Mouse (Mus musculus) midbrain, embryonic 16.5 days (tissue): ENCODE measurements around the gene Knstrn. TPM values are rescaled to one million over a fixed set of nuclear protein-coding genes. Genes with fewer than 3 reads are reported as not detected.

Experiments
- ATAC-seq: fragments of 200-750 bp; cut with Nextera tagmentation; 2 replicates; pipeline ENCODE4 v1.8.0; 2017; ENCODE audit warnings: moderate TSS enrichment
- H3K27ac ChIP-seq: fragments of 300-500 bp; sonication (generic); 2 replicates; pipeline ENCODE4 v1.5.1; 2014; ENCODE audit warnings: mild to moderate bottlenecking, low read length, mixed read lengths
- H3K27me3 ChIP-seq: fragments of 300-500 bp; sonication (generic); 2 replicates; pipeline ENCODE4 v1.6.1; 2014; ENCODE audit warnings: low read depth, low read length, mixed read lengths; ENCODE audit not compliant: control insufficient read depth, insufficient read depth
- H3K36me3 ChIP-seq: fragments of 300-500 bp; sonication (generic); 2 replicates; pipeline ENCODE4 v1.6.1; 2014; ENCODE audit warnings: mild to moderate bottlenecking, low read length, moderate library complexity, mixed read lengths; ENCODE audit not compliant: control insufficient read depth, insufficient read depth
- H3K4me1 ChIP-seq: fragments of 300-500 bp; sonication (generic); 2 replicates; pipeline ENCODE4 v1.6.1; 2014; ENCODE audit warnings: mild to moderate bottlenecking, low read length, mixed read lengths; ENCODE audit not compliant: control insufficient read depth, insufficient read depth
- H3K4me2 ChIP-seq: fragments of 300-500 bp; sonication (generic); 2 replicates; pipeline ENCODE4 v1.6.1; 2014; ENCODE audit warnings: mild to moderate bottlenecking, low read length, mixed read lengths
- H3K4me3 ChIP-seq: fragments of 300-500 bp; sonication (generic); 2 replicates; pipeline ENCODE4 v1.5.1; 2014; ENCODE audit warnings: low read depth, mild to moderate bottlenecking, low read length, moderate library complexity, mixed read lengths
- H3K9ac ChIP-seq: fragments of 300-500 bp; sonication (generic); 2 replicates; pipeline ENCODE4 v1.6.1; 2014; ENCODE audit warnings: low read depth, low read length, mixed read lengths
- H3K9me3 ChIP-seq: fragments of 300-500 bp; sonication (generic); replicated peaks from 2 replicates; pipeline ENCODE4 v1.6.1; 2014; ENCODE audit warnings: mild to moderate bottlenecking, low read length, mixed read lengths; ENCODE audit not compliant: control insufficient read depth, poor library complexity, severe bottlenecking
- WGBS: fragments of 180-500 bp; shearing (Covaris S2); extraction: QIAGEN DNeasy Blood & Tissue Kit; methylation state at CpG from one replicate; pipeline ENCODE4 v1.1.7; 2014; 5-methylcytosine and 5-hydroxymethylcytosine counted together
- polyA plus RNA-seq: library from polyadenylated mRNA; unstranded; fragments of >200 nt; fragmentation: Nextera tagmentation; extraction: Ambion mirVana; gene quantifications from 2 replicates; pipeline ENCODE4 v1.2.1, GENCODE M21; 2015

Knstrn gene
- polyA plus RNA-seq, 1 experiment from 2014 or later = 13.8 TPM

- H3K9me3 ChIP-seq = no peaks in the 10 kb centered on the region
- H3K27me3 ChIP-seq = no peaks in the 10 kb centered on the region
- H3K9ac ChIP-seq = no peak overlapping the region
- no peak overlapping the region for H3K4me2 ChIP-seq
- no peak; the same call in 1 of the 2 replicates for ATAC-seq
- 86% methylated on average over 11 of the region's 11 CpGs for WGBS
- H3K27ac ChIP-seq = no peak overlapping the region
- H3K4me1 ChIP-seq = no peaks in the 10 kb centered on the region
- no peak overlapping the region for H3K4me3 ChIP-seq
- H3K36me3 ChIP-seq = peaks cover 63% of the 10 kb centered on the region
These were observed 24.3 kb upstream of the Knstrn start for GRCm38 (mm10) chr2:118789501-118789900.

- peak; percentile 27; the same call in 1 of the 2 replicates for ATAC-seq
- H3K27me3 ChIP-seq = no peaks in the 10 kb centered on the region
- no peak overlapping the region for H3K27ac ChIP-seq
- 0 out of 2 replicates have a peak overlapping the region, but pooled peaks have one; percentile 21 for H3K9ac ChIP-seq
- peaks cover 63% of the 10 kb centered on the region for H3K36me3 ChIP-seq
- H3K4me2 ChIP-seq = no peak overlapping the region
- 51% methylated on average over 12 of the region's 12 CpGs for WGBS
- no peaks in the 10 kb centered on the region for H3K9me3 ChIP-seq
- no peaks in the 10 kb centered on the region for H3K4me1 ChIP-seq
- H3K4me3 ChIP-seq = no peak overlapping the region
These were observed 23.6 kb upstream of the Knstrn start for GRCm38 (mm10) chr2:118790221-118790550.

DNA sequence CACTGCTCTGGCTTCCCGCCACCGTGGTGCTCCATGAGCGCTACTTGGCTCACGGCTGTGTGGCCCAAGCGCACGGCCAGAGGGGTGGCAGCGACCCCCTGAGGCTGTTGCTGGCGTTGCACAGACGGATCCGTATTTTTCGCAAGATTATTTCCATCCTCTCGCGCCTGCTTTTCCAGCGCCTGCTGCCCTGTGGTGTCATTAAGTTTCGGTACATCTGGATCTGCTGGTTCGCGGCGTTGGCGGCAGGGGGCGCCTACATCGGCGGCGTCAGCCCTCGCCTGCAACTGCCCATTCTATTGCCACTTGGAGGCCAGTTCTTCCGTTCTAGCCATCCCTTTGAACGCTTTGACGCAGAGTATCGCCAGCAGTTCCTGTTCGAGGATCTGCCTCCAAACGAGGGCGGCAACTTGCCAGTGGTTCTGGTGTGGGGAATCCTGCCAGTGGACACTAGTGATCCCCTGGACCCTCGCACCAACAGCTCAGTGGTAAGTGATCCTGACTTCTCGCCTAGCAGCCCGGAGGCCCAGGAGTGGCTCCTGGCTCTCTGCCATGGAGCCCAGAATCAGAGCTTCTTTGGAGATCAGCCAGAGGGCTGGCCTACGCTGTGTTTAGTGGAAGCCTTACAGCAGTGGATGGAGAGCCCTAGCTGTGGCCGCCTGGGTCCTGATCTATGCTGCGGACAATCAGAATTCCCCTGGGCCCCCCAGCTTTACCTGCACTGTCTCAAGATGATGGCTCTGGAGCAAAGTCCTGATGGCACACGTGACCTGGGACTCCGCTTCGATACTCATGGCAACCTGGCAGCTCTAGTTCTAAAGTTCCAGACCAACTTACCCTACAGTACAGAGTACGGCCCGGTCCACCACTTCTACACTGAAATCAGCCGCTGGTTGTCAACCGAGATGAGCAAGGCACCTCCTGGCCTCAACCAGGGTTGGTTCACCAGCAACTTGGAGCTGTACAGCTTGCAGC, 23.0 kb upstream of the Knstrn start:
- H3K27ac ChIP-seq = no peak overlapping the region
- peak; percentile 40; the same call in 1 of the 2 replicates for ATAC-seq
- WGBS = 26% methylated on average over 44 of the region's 44 CpGs
- no peaks in the 10 kb centered on the region for H3K27me3 ChIP-seq
- peaks cover 63% of the 10 kb centered on the region for H3K36me3 ChIP-seq
- H3K9me3 ChIP-seq = no peaks in the 10 kb centered on the region
- H3K4me2 ChIP-seq = 0 out of 2 replicates have a peak overlapping the region, but pooled peaks have one; percentile 15
- H3K4me1 ChIP-seq = no peaks in the 10 kb centered on the region
- H3K4me3 ChIP-seq = no peak overlapping the region
- 0 out of 2 replicates have a peak overlapping the region, but pooled peaks have one; percentile 21 for H3K9ac ChIP-seq

DNA sequence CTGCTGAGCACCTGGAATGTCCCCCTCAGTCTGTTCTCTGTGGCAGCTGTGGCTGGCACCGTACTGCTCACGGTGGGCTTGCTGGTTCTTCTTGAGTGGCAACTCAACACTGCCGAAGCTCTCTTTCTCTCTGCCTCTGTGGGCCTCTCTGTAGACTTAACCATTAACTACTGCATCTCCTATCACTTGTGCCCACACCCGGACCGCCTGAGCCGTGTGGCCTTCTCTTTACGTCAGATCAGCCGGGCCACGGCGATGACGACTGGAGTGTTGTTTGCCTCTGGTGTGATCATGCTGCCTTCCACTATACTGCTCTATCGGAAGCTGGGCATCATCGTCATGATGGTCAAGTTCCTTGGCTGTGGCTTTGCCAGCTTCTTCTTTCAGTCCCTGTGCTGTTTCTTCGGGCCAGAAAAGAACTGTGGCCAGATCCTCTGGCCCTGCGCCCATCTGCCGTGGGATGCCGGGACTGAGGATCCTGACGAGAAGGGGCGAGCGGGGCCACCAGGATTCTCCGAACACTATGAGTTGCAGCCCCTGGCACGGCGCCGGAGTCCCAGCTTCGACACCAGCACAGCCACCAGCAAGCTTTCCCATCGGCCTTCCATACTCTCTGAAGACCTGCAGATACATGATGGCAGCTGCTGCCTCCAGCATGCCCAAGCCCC, 22.1 kb upstream of the Knstrn start:
- no peak overlapping the region for H3K9ac ChIP-seq
- ATAC-seq = no peak
- 94% methylated on average over 26 of the region's 26 CpGs for WGBS
- H3K27me3 ChIP-seq = no peaks in the 10 kb centered on the region
- H3K4me3 ChIP-seq = no peak overlapping the region
- peaks cover 55% of the 10 kb centered on the region for H3K36me3 ChIP-seq
- H3K4me1 ChIP-seq = no peaks in the 10 kb centered on the region
- H3K4me2 ChIP-seq = no peak overlapping the region
- H3K9me3 ChIP-seq = no peaks in the 10 kb centered on the region
- no peak overlapping the region for H3K27ac ChIP-seq

DNA sequence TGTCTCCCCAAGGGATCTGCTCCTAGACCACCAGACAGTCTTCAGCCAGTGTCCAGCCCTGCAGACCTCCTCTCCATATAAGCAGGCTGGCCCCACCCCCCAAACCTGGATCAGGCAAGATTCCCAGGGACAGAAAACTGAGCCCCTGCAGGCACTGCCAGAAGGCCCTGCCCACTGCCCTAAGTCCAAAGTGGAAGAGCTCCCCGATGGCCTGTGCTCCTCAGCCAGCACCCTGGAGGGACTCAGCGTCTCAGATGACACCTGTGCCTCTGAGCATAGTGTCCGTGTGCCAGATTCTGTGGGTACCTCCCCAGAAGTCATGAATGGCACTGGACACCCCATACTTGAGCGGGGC, 21.6 kb upstream of the Knstrn start:
- H3K4me1 ChIP-seq = no peaks in the 10 kb centered on the region
- no peak overlapping the region for H3K4me2 ChIP-seq
- no peak overlapping the region for H3K27ac ChIP-seq
- H3K27me3 ChIP-seq = no peaks in the 10 kb centered on the region
- 80% methylated on average over 4 of the region's 4 CpGs for WGBS
- H3K9ac ChIP-seq = no peak overlapping the region
- no peaks in the 10 kb centered on the region for H3K9me3 ChIP-seq
- no peak for ATAC-seq
- peaks cover 49% of the 10 kb centered on the region for H3K36me3 ChIP-seq
- H3K4me3 ChIP-seq = no peak overlapping the region

GRCm38 (mm10) chr2:118793636-118794035, 20.2 kb upstream of the Knstrn start:
- H3K4me2 ChIP-seq = no peak overlapping the region
- no peak overlapping the region for H3K9ac ChIP-seq
- no peaks in the 10 kb centered on the region for H3K9me3 ChIP-seq
- no peak overlapping the region for H3K4me3 ChIP-seq
- no peaks in the 10 kb centered on the region for H3K27me3 ChIP-seq
- no peak for ATAC-seq
- no peak overlapping the region for H3K27ac ChIP-seq
- WGBS = 92% methylated on average over 4 of the region's 4 CpGs
- H3K4me1 ChIP-seq = no peaks in the 10 kb centered on the region
- peaks cover 39% of the 10 kb centered on the region for H3K36me3 ChIP-seq

GRCm38 (mm10) chr2:118802542-118803118, 11.2 kb upstream of the Knstrn start:
- ATAC-seq = no peak
- Histone ChIP-seq H3K4me3 (no peak overlapping the region), H3K9me3 (no peaks in the 10 kb centered on the region), H3K4me2 (no peak overlapping the region), H3K27ac (no peak overlapping the region), H3K36me3 (no peaks in the 10 kb centered on the region), H3K4me1 (no peaks in the 10 kb centered on the region), H3K9ac (no peak overlapping the region), H3K27me3 (no peaks in the 10 kb centered on the region)
- 80% methylated on average over 4 of the region's 4 CpGs for whole genome bisulfite sequencing

DNA sequence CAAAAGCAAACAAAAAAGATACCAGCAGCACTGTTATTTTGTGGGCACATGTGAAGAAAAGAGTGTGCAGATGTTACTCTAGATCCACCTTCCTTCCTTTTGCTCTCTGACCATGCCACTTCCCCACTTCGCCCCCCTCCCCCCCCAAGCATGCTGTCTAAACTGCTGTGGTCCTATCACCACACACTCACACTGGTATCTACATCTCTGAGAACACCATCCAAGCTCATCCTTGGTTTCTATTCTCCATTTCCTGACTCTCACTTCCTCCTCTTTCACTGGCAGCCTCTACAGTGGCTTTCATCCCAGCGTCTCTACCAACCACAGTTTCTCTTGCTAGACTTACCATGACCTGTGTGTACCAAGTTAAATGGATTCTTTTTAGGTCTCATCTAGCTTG, 9.3 kb upstream of the Knstrn start:
- Histone ChIP-seq H3K36me3 (no peaks in the 10 kb centered on the region), H3K4me2 (no peak overlapping the region), H3K9me3 (no peaks in the 10 kb centered on the region), H3K27me3 (no peaks in the 10 kb centered on the region), H3K9ac (no peak overlapping the region), H3K27ac (no peak overlapping the region), H3K4me1 (no peaks in the 10 kb centered on the region), H3K4me3 (no peak overlapping the region)
- no peak for ATAC-seq
- 81% methylated on average over 2 of the region's 2 CpGs for WGBS

DNA sequence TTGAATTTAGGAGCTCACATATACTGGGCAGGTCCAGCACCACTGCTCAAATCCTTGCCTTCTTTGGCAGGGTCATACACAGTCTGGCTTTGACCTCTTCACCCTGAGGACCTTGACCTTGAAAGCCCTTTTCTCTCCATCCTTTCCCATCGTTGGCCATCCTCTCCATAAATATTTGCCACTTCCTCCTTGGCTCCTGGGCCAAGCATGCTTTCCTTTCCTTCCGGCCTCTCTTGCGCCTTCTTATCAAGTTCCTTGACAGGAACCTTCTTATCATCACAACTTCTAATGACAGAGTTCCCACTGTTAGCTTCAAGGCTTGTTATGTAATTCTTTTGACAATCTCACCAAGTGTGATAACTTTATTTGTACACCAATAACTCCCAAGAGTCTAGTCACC, 8.7 kb upstream of the Knstrn start:
- H3K9me3 ChIP-seq = no peaks in the 10 kb centered on the region
- H3K27ac ChIP-seq = no peak overlapping the region
- H3K36me3 ChIP-seq = no peaks in the 10 kb centered on the region
- ATAC-seq = no peak
- no peak overlapping the region for H3K9ac ChIP-seq
- H3K4me3 ChIP-seq = no peak overlapping the region
- no peaks in the 10 kb centered on the region for H3K4me1 ChIP-seq
- WGBS = 75% methylated on average over 3 of the region's 3 CpGs
- H3K27me3 ChIP-seq = no peaks in the 10 kb centered on the region
- no peak overlapping the region for H3K4me2 ChIP-seq
